Mouse (Mus musculus) cerebellum, adult 2 months (tissue): Measurements from ENCODE around the gene Resf1. TPM values are rescaled to one million over a fixed set of nuclear protein-coding genes. Genes with fewer than 3 reads are reported as not detected.
"Not testable (repeated sequence)": the region's sequence is repeated elsewhere in the genome, so short reads cannot be mapped to it uniquely, and the experiment has no call there.

Experiments used
- DNase-seq, 2 experiments: peaks; one replicate each; pipeline ENCODE4 v3.0.0; 2021
- H3K27ac ChIP-seq: fragments of 200-500 bp; 2 replicates; pipeline ENCODE4 v1.5.1; 2012; ENCODE audit warnings: low read length, control low read depth, inconsistent platforms; ENCODE audit not compliant: insufficient read depth
- H3K27me3 ChIP-seq: fragments of 200-500 bp; 2 replicates; pipeline ENCODE4 v1.6.1; 2012; ENCODE audit warnings: inconsistent platforms, mild to moderate bottlenecking, low read length, moderate library complexity; ENCODE audit not compliant: control insufficient read depth, insufficient read depth
- H3K4me1 ChIP-seq: fragments of 200-500 bp; 2 replicates; pipeline ENCODE4 v1.6.1; 2011; ENCODE audit warnings: low read length; ENCODE audit not compliant: control insufficient read depth, insufficient read depth
- H3K4me3 ChIP-seq: fragments of 200-500 bp; replicated peaks from 2 replicates; pipeline ENCODE3; 2011; ENCODE audit warnings: mild to moderate bottlenecking, low read depth, low read length, control low read depth; ENCODE audit not compliant: insufficient read depth
- CTCF ChIP-seq: fragments of 200-500 bp; IDR thresholded peaks from 2 replicates; pipeline ENCODE4 v1.5.1; 2011; ENCODE audit warnings: low read depth, mild to moderate bottlenecking, control low read depth, low read length, moderate library complexity, borderline replicate concordance; ENCODE audit not compliant: insufficient read depth
- POLR2A ChIP-seq: fragments of 200-500 bp; IDR thresholded peaks from 2 replicates; pipeline ENCODE4 v1.6.1; 2011; ENCODE audit warnings: low read length, control low read depth, borderline replicate concordance; ENCODE audit not compliant: insufficient read depth
- WGBS: fragments of 180-500 bp; shearing (Covaris S2); methylation state at CpG from one replicate; pipeline ENCODE4 v1.1.7; 2018; 5-methylcytosine and 5-hydroxymethylcytosine counted together
- polyA plus RNA-seq: library from polyadenylated mRNA; depleted of rRNA; stranded (reverse); fragments of >200 nt; gene quantifications from 2 replicates; pipeline ENCODE4 v1.2.3, GENCODE M21; 2012

Gene Resf1
- polyA plus RNA-seq, 1 experiment = 6.9 TPM

DNA sequence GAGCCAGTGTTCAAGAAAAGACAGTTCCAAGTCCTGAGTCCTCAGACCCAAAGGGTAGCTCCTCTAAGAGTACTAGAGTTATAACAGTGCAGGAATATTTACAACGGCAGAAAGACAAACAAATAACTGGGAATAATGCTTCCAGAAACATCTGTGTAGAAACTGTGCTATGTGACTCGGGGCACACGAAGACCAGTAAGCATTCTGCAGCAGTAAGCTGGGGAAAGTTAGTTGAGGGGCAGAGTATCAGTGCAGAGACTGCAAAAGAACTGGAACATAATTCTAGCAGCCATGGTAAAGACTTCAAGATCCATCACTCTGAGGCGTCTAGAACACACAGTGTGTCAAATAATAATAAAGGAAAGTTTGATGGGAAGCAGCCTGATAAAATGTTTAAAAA, 19.9 kb downstream of the Resf1 start:
- 98% methylated on average over 4 of the region's 4 CpGs for WGBS
- H3K27ac ChIP-seq = no peak overlapping the region
- no peaks in the 10 kb centered on the region for H3K4me1 ChIP-seq
- no peaks in the 10 kb centered on the region for H3K27me3 ChIP-seq
- TF ChIP-seq POLR2A = no peak
- DNase-seq = no peak
- no peak overlapping the region for H3K4me3 ChIP-seq

DNA sequence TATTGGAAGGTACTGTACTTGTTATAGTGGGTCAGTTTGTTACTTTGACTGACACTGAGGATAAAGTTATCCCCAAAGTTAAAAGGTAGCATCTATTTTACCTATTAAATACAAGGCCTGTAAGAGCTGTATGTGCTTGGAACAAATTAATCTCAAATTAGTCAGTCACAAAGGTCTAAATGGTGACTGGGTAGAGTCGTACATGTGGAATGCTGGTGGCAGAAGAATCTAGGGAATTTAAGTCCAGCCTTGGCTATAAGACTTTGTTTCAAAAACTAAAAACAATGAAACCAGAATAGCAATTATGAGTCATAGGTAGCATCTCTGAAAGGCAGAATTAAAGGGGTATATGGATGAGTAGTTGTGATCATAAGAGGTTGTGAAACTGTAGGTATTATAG, 21.1 kb downstream of the Resf1 start:
- Histone ChIP-seq H3K4me3 (no peak overlapping the region), H3K27ac (no peak overlapping the region), H3K27me3 (no peaks in the 10 kb centered on the region), H3K4me1 (no peaks in the 10 kb centered on the region)
- WGBS = 89% methylated on average over 1 of the region's 1 CpGs
- DNase-seq = no peak
- TF ChIP-seq POLR2A = no peak
- TF ChIP-seq CTCF = no peak

DNA sequence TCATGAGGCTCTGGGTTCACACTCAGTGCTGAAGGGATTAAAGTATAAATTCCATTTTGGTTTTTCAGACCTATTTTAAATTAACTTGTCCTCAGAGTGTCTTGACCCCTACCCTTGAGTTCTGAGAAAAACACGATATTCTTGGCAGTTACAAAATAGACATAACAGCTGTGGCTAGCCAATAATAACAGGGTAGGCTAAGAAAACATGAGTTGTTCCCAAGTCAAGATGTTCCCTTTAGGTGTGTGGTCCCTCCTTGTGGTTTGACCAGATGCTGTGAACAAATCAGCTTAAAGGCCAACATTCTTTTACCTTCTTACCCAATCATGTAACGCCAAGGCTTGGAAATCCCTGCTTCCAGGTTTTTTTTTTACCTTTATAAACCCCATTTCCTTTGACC, 23.8 kb downstream of the Resf1 start:
- no peaks in the 10 kb centered on the region for H3K27me3 ChIP-seq
- no peaks in the 10 kb centered on the region for H3K4me1 ChIP-seq
- no peak overlapping the region for H3K27ac ChIP-seq
- no peak for TF ChIP-seq POLR2A
- no peak for TF ChIP-seq CTCF
- DNase-seq = no peak
- H3K4me3 ChIP-seq = no peak overlapping the region
- 75% methylated on average over 2 of the region's 2 CpGs for WGBS

DNA sequence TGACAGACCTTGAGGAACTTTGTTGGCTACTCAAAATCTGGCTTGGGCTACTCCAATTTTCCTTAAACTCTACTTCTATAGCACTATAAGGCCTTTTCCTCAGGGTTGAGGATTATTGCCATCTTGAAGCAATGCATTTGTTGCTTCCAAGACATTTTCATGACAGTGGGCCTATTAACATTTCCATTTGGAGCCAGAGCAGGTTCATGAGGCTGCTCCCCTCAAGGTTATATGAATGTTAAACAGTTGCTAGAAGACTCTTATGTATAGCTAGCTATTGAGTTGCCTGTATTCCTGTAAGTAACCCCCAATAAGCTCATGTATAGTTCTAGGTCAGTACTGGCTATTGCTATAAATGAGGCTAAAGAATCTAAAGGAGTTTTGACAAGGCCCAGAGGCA, 28.8 kb downstream of the Resf1 start:
- DNase-seq = no peak
- no peak overlapping the region for H3K27ac ChIP-seq
- H3K4me1 ChIP-seq = no peaks in the 10 kb centered on the region
- no peak overlapping the region for H3K4me3 ChIP-seq
- H3K27me3 ChIP-seq = no peaks in the 10 kb centered on the region
- TF ChIP-seq CTCF (no peak), POLR2A (no peak)

DNA sequence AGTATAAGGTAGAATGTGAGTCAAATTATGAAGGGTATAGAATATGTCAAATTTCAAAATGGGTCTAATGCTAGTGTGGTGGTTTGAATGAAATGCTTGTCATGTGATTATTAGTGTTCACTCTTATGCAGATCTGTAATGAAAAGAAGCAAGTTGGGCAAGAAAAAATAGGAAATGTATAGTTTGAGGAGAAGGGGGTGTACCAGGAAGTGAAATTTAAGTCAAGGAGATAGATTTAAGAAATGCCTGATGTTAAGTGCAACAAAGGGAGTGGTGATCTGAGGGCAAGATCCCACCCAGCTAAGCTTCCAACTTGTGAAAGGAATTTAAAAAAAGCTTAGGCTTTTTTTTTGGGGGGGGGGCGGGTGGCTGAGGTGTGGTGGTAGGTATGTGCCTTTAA, 29.4 kb downstream of the Resf1 start:
- DNase-seq = no peak
- Histone ChIP-seq H3K27me3 (no peaks in the 10 kb centered on the region), H3K4me1 (no peaks in the 10 kb centered on the region), H3K4me3 (no peak overlapping the region), H3K27ac (no peak overlapping the region)
- TF ChIP-seq CTCF (no peak), POLR2A (no peak)
- WGBS = 100% methylated on average over 1 of the region's 1 CpGs

DNA sequence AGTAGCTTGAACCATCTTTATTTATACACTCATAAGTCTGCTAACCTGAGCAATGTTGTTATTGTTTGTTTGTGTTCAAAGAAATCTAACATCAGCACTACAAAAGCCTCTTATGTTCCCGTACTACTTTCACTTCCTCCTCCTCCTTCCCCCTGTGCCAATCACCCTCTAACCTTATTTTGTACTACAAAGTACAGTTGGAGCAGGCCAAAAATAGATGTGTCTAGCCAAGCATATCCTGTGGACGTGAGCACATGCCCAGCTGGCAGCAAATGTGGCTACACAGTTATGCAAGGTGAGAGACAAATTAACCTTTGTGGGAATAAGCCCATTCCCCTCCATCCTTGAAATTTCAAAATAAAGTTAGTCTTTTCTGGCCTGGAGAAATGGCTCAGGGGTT, 34.6 kb downstream of the Resf1 start:
- Histone ChIP-seq H3K27ac (no peak overlapping the region), H3K4me3 (no peak overlapping the region), H3K27me3 (no peaks in the 10 kb centered on the region), H3K4me1 (no peaks in the 10 kb centered on the region)
- WGBS = 13% methylated on average over 2 of the region's 2 CpGs
- DNase-seq = no peak
- TF ChIP-seq POLR2A = no peak
- no peak for TF ChIP-seq CTCF

DNA sequence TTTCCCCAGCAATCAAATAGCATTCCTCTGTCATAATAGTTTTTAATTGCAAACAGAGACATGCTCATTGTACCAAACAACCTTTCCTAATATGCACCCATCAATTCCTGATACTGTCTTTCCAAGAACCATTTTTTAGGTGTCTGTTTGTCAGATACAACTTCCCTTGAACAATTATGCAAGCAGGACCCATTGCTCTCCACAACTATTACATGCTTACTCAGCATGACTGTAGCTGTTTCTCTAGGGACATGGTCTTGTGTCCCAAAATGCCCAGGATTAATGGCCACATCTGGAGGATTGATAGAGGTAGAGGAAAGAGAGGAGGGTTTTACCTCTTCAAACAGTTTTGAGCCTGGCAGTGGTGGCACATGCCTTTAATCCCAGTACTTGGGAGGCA, 35.2 kb downstream of the Resf1 start:
- Histone ChIP-seq H3K4me1 (no peaks in the 10 kb centered on the region), H3K4me3 (no peak overlapping the region), H3K27ac (no peak overlapping the region), H3K27me3 (no peaks in the 10 kb centered on the region)
- no peak for DNase-seq
- no peak for TF ChIP-seq CTCF
- TF ChIP-seq POLR2A = no peak

DNA sequence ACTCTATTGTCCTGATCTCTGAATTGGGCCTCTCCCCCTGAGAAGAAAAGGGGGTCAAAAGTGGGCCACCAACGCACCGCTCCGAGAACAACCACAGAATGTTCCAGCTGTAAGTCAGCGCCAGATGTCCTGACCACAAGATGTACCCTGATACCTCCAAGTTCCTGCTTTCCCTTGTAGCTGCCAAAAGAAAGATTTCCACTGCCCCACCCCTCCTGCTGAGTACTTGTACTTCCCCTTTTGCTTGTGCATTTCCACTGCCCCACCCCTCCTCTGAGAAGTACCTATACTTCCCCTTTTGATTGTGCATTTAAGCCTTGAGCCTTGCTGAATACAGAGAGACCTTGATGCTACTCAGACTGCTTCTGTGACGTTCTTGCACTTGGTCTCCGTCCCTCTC, 39.0 kb downstream of the Resf1 start:
- 91% methylated on average over 6 of the region's 6 CpGs for WGBS
- H3K27ac ChIP-seq, DNase-seq, H3K4me3 ChIP-seq, H3K27me3 ChIP-seq, H3K4me1 ChIP-seq: not testable (repeated sequence)
